ENCODE assay signal across 7 mouse cellular contexts in the genomic region with DNA sequence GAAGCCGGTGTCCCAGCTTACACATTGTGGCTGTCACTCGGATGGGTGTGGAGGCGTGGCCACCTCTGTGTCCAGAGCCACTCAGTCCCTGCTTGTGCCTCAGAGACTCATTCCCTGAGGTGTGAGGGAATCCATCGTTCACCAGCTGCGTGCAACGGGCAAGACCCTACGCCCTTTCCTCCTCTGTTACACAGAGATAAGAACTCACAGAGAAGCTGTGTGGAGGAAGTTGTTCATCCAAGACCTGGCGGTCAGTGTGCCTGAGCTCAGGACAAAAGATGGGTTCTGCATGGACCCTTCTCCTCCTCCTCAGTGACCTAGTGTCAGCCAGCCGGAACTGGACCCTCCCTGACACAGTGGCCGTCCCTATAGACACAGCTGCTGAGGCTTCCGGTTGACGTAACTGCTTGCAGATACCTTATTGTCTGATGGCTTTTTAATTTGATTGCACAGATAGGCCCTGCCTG.
DNase-seq lines count a peak whose midpoint lies in the region; ATAC-seq lines count a peak whose summit lies in the region.

No protein-coding gene starts in this region.

- no peak overlapping the region for H3K27ac ChIP-seq in lung, embryonic 16.5 days (ENCODE audit: low read length)

- H3K4me3 ChIP-seq in lung, embryonic 16.5 days (ENCODE audit: low read length) = no peak overlapping the region

- no peak overlapping the region for H3K4me2 ChIP-seq in lung, embryonic 16.5 days (ENCODE audit: low read depth, low read length)

- peak; percentile 83 for ATAC-seq in lung, embryonic 16.5 days (ENCODE audit: low read depth)

- H3K9me3 ChIP-seq in lung, embryonic 16.5 days (ENCODE audit: control insufficient read depth, low read length) = no peaks in the 10 kb centered on the region

- H3K27me3 ChIP-seq in lung, embryonic 16.5 days (ENCODE audit: control insufficient read depth, insufficient read depth, low read depth, low read length) = no peaks in the 10 kb centered on the region

- H3K9ac ChIP-seq in lung, embryonic 16.5 days (ENCODE audit: low read length) = no peak overlapping the region

- WGBS in lung, embryonic 16.5 days = 27% methylated on average over 12 of the region's 12 CpGs

- H3K4me1 ChIP-seq in lung, embryonic 16.5 days (replicated peaks; ENCODE audit: control insufficient read depth, insufficient read depth, low read length) = peaks cover 14% of the 10 kb centered on the region

- no peaks in the 10 kb centered on the region for H3K36me3 ChIP-seq in lung, embryonic 16.5 days (ENCODE audit: control insufficient read depth, insufficient read depth, low read length)

- DNase-seq in thymus, postnatal 25 days = peak; percentile 34
- DNase-seq in thymus, postnatal 36 days = no peak
- peak; percentile 43 for DNase-seq in heart, postnatal 4 days
- DNase-seq in spleen, adult 18-20 months = no peak
- no peak for DNase-seq in spleen, postnatal 36 days (ENCODE audit: low spot score in 2 of 2)
- DNase-seq in urinary bladder, adult 18-20 months (ENCODE audit: low spot score in 2 of 2) = no peak

Comparison
In these comparisons a context has a peak if more than half of its experiments do, and no peak if none do; other contexts are left out.
1. DNase-seq: peak in thymus, postnatal 25 days (single experiment) and heart, postnatal 4 days (single experiment); none in thymus, postnatal 36 days (0 of 2), spleen, adult 18-20 months (0 of 2), spleen, postnatal 36 days (0 of 2) and urinary bladder, adult 18-20 months (0 of 2).